Mouse (Mus musculus) left cerebral cortex, adult 8-10 months (tissue): ENCODE results near the gene Vmn1r193. TPM values are rescaled to one million over a fixed set of nuclear protein-coding genes. Genes with fewer than 3 reads are reported as not detected.
"Not testable (repeated sequence)": the region's sequence is repeated elsewhere in the genome, so short reads cannot be mapped to it uniquely, and the experiment has no call there.

Source experiments
- DNase-seq, 2 experiments: peaks; one replicate each; pipeline ENCODE4 v3.0.0; 2022; ENCODE audit warnings: low spot score in 2 of 2
- microRNA-seq, 2 experiments: library from miRNA; unstranded; fragments of <30 nt; microRNA quantifications; one replicate each; pipeline ENCODE4 v1.2.0; 2022
- total RNA-seq, 4 experiments: library from RNA; stranded (reverse); gene quantifications; 2 replicates each; pipeline ENCODE4 v1.2.4; 2022

Gene Vmn1r193
- not detected for total RNA-seq

- not testable (repeated sequence) for DNase-seq
These were observed at the start of gene Vmn1r193 for GRCm38 (mm10) chr13:22223060-22223459. Gene Vmn1r193, minus strand, starts transcription at chr13:22223160.

- DNase-seq, result no peak
These were observed 48.8 kb upstream of the Vmn1r193 start for GRCm38 (mm10) chr13:22271721-22272120.

GRCm38 (mm10) chr13:22270222-22270621 lies 47.3 kb upstream of the Vmn1r193 start, which contains the start of gene Vmn1r195:
Gene Vmn1r195, plus strand, starts transcription at chr13:22270522.
- DNase-seq, result not testable (repeated sequence)

- DNase-seq, result no peak
These were observed 21.0 kb upstream of the Vmn1r193 start, which contains the start of gene Vmn1r194 for GRCm38 (mm10) chr13:22243915-22244314. Gene Vmn1r194, plus strand, starts transcription at chr13:22244215.

- not testable (repeated sequence) for DNase-seq
These were observed 30.2 kb downstream of the Vmn1r193 start for GRCm38 (mm10) chr13:22192756-22193155.

- DNase-seq, result no peak
These were observed 31.9 kb downstream of the Vmn1r193 start, which contains the start of gene Vmn1r192 for GRCm38 (mm10) chr13:22191041-22191440. Gene Vmn1r192, minus strand, starts transcription at chr13:22191141.

- no peak for DNase-seq
These were observed 32.6 kb downstream of the Vmn1r193 start for GRCm38 (mm10) chr13:22190385-22190784.

- no peak for DNase-seq
These were observed 33.6 kb downstream of the Vmn1r193 start for GRCm38 (mm10) chr13:22189313-22189712.

- DNase-seq, result no peak
These were observed 39.1 kb downstream of the Vmn1r193 start, which contains the start of gene Vmn1r191 for GRCm38 (mm10) chr13:22183869-22184268. Gene Vmn1r191, minus strand, starts transcription at chr13:22183969.

- no peak for DNase-seq
These were observed 54.5 kb downstream of the Vmn1r193 start for GRCm38 (mm10) chr13:22168416-22168815.

Small RNAs within 50 kb of the gene (microRNA-seq; reads per million reads assigned to microRNA genes)
- gene Gm23282 (0 reads per million in 2 experiments), gene Gm25084 (0 reads per million in 2 experiments)

Other genes with a start within 250 kb of the Vmn1r193 start
- gene Pom121l2, start 242.0 kb downstream of the Vmn1r193 start, total RNA-seq, result not detected
- 1 to 10 TPM in 3 of 4 experiments, under 1 TPM in 1; 0.33 to 1.3 (median 1.0) TPM for gene Prss16, start 213.4 kb downstream of the Vmn1r193 start, total RNA-seq
- gene Hist1h2ah, start 187.6 kb downstream of the Vmn1r193 start, total RNA-seq, result 10 to 100 TPM in 3 of 4 experiments, not detected in 1; 15.3 to 27.1 (median 22.8) TPM
- gene Hist1h2bk, start 187.3 kb downstream of the Vmn1r193 start, total RNA-seq, result 10 to 100 TPM in 3 of 4 experiments, 1 to 10 TPM in 1; 3.0 to 13.9 (median 10.7) TPM
- 10 to 100 TPM; 62.0 to 71.0 (median 68.4) TPM for gene Hist1h4i, start 181.8 kb downstream of the Vmn1r193 start, total RNA-seq
- gene Hist1h2ag, start 180.2 kb downstream of the Vmn1r193 start, total RNA-seq, result 10 to 100 TPM in 3 of 4 experiments, 1 to 10 TPM in 1; 9.0 to 26.2 (median 21.0) TPM
- gene Hist1h2bj, start 179.9 kb downstream of the Vmn1r193 start, total RNA-seq, result 10 to 100 TPM in 2 of 4 experiments, 1 to 10 TPM in 2; 7.2 to 11.6 (median 10.4) TPM
- gene Vmn1r188, start 138.7 kb downstream of the Vmn1r193 start, total RNA-seq, result not detected
- gene Vmn1r189, start 117.3 kb downstream of the Vmn1r193 start, total RNA-seq, result not detected
- not detected for gene Vmn1r191, start 39.2 kb downstream of the Vmn1r193 start, total RNA-seq
- gene Vmn1r192, start 32.0 kb downstream of the Vmn1r193 start, total RNA-seq, result not detected
- not detected for gene Vmn1r194, start 21.1 kb upstream of the Vmn1r193 start, total RNA-seq
- gene Vmn1r195, start 47.4 kb upstream of the Vmn1r193 start, total RNA-seq, result not detected
- not detected for gene Vmn1r196, start 66.8 kb upstream of the Vmn1r193 start, total RNA-seq
- gene Vmn1r197, start 101.4 kb upstream of the Vmn1r193 start, total RNA-seq, result under 1 TPM in 1 of 4 experiments, not detected in 3; 0.07 TPM
- not detected for gene Vmn1r198, start 127.2 kb upstream of the Vmn1r193 start, total RNA-seq
- gene Vmn1r199, start 156.7 kb upstream of the Vmn1r193 start, total RNA-seq, result not detected
- not detected for gene Vmn1r200, start 167.2 kb upstream of the Vmn1r193 start, total RNA-seq
- not detected for gene Vmn1r201, start 248.8 kb upstream of the Vmn1r193 start, total RNA-seq